Mouse (Mus musculus) lung, embryonic 15.5 days (tissue): ENCODE results near the gene Ddah1. TPM values are rescaled to one million over a fixed set of nuclear protein-coding genes. Genes with fewer than 3 reads are reported as not detected.

Source experiments
- ATAC-seq: fragments of 200-750 bp; cut with Nextera tagmentation; 2 replicates; pipeline ENCODE4 v1.8.0; 2017; ENCODE audit warnings: moderate number of reproducible peaks, borderline replicate concordance; ENCODE audit not compliant: low FRiP score, low TSS enrichment; ENCODE audit errors: extremely low read depth
- H3K27ac ChIP-seq: fragments of 300-500 bp; sonication (generic); 2 replicates; pipeline ENCODE4 v1.5.1; 2015; ENCODE audit warnings: moderate library complexity, mild to moderate bottlenecking, inconsistent platforms
- H3K27me3 ChIP-seq: fragments of 300-500 bp; sonication (generic); 2 replicates; pipeline ENCODE4 v1.6.1; 2015; ENCODE audit warnings: inconsistent platforms
- H3K36me3 ChIP-seq: fragments of 300-500 bp; sonication (generic); 2 replicates; pipeline ENCODE4 v1.6.1; 2015; ENCODE audit warnings: inconsistent platforms
- H3K4me1 ChIP-seq: fragments of 300-500 bp; sonication (generic); 2 replicates; pipeline ENCODE4 v1.6.1; 2015; ENCODE audit warnings: inconsistent platforms
- H3K4me2 ChIP-seq: fragments of 300-500 bp; sonication (generic); 2 replicates; pipeline ENCODE4 v1.6.1; 2015; ENCODE audit warnings: inconsistent platforms, mild to moderate bottlenecking, moderate library complexity
- H3K4me3 ChIP-seq: fragments of 300-500 bp; sonication (generic); 2 replicates; pipeline ENCODE4 v1.5.1; 2015; ENCODE audit warnings: mild to moderate bottlenecking, inconsistent platforms
- H3K9ac ChIP-seq: fragments of 300-500 bp; sonication (generic); 2 replicates; pipeline ENCODE4 v1.6.1; 2015; ENCODE audit warnings: inconsistent platforms
- H3K9me3 ChIP-seq: fragments of 300-500 bp; sonication (generic); 2 replicates; pipeline ENCODE4 v1.6.1; 2016; ENCODE audit warnings: inconsistent platforms
- WGBS: fragments of 180-500 bp; shearing (Covaris S2); methylation state at CpG from one replicate; pipeline ENCODE4 v1.1.7; 2015; 5-methylcytosine and 5-hydroxymethylcytosine counted together
- polyA plus RNA-seq: library from polyadenylated mRNA; unstranded; fragments of >200 nt; fragmentation: Nextera tagmentation; extraction: Ambion mirVana; gene quantifications from 2 replicates; pipeline ENCODE4 v1.2.1, GENCODE M21; 2015

Gene Ddah1
- polyA plus RNA-seq, 1 experiment from 2014 or later, result 27.7 TPM

DNA sequence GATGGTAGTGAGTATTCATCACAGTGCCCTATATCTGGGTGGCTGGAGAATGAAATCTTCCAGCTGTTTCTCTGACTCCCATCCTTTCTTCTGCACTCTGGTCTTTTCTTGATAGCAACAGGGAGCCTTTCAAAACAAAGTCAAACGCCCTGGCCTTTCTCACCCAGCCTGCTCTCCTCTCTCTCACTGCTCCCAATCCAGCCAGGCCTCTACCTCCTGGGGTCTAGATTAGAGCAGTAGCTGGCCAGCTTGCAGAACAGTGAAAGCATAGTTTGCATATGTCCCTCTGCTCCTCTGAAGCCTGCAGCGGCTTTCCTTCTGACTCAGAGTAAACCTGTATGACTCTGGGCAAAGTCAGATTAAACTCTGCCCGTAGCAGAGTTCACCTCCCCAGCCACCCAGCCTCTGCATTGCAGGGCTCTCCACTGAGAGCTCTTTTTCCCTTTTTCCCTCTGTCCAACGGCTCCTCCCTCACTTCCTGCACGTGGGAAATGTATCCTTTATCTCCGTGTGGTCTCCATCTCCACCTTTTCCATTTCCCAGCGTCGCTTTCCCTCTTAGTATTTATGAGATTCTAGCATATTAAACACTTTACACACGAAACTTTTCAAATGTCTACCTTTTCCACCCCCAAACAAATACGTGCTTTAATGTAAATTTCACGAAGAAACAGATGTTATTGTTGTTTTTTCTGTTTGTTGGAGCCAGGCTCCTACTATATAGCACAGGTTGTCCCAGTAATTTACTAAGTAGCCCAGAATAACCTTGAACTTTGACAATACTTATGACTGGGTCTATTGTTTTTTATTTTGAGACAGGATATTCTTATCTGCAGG lies 163.8 kb downstream of the Ddah1 start, which contains the start of gene Bcl10:
Gene Bcl10, plus strand, starts transcription at position 786 of the 836 bp plus-strand sequence.
- ATAC-seq, result no peak
- Histone ChIP-seq H3K4me3 (peak within 1 kb of the TSS; percentile 81), H3K9ac (peak within 1 kb of the TSS; percentile 46), H3K27me3 (no peaks in the 10 kb centered on the region), H3K36me3 (no peaks in the 10 kb centered on the region), H3K4me1 (peaks cover 25% of the 10 kb centered on the region), H3K4me2 (peak within 1 kb of the TSS; percentile 67), H3K9me3 (no peaks in the 10 kb centered on the region), H3K27ac (peak within 1 kb of the TSS; percentile 91)
- WGBS, result 28% methylated on average over 11 of the region's 11 CpGs

DNA sequence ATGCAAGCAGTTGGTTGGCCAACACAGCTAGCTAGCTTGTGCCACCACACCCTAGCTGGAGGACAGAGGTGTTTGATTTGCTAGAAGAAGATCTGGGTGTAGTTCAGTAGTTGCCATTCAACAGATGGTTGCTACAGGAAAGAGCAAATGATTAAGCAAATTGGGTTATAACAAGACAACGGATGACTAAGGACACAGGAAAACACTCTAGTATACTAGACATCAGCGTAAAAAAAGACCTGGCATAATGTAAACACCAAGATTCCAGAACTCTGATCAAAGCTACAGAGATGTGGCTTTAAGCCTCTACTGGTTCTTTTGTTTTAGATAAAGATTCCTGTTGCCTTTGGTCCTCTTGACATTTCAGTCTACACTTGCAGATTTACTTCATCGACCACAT lies 164.5 kb downstream of the Ddah1 start:
- no peak overlapping the region for H3K4me3 ChIP-seq
- peaks cover 2% of the 10 kb centered on the region; the same call in 1 of the 2 replicates for H3K36me3 ChIP-seq
- no peaks in the 10 kb centered on the region for H3K27me3 ChIP-seq
- H3K4me1 ChIP-seq, result peaks cover 25% of the 10 kb centered on the region
- ATAC-seq, result no peak
- H3K4me2 ChIP-seq, result peak overlapping the region; percentile 67; the same call in 1 of the 2 replicates
- peak overlapping the region; percentile 91 for H3K27ac ChIP-seq
- H3K9ac ChIP-seq, result no peak overlapping the region
- no peaks in the 10 kb centered on the region for H3K9me3 ChIP-seq
- 24% methylated on average over 3 of the region's 3 CpGs for WGBS

DNA sequence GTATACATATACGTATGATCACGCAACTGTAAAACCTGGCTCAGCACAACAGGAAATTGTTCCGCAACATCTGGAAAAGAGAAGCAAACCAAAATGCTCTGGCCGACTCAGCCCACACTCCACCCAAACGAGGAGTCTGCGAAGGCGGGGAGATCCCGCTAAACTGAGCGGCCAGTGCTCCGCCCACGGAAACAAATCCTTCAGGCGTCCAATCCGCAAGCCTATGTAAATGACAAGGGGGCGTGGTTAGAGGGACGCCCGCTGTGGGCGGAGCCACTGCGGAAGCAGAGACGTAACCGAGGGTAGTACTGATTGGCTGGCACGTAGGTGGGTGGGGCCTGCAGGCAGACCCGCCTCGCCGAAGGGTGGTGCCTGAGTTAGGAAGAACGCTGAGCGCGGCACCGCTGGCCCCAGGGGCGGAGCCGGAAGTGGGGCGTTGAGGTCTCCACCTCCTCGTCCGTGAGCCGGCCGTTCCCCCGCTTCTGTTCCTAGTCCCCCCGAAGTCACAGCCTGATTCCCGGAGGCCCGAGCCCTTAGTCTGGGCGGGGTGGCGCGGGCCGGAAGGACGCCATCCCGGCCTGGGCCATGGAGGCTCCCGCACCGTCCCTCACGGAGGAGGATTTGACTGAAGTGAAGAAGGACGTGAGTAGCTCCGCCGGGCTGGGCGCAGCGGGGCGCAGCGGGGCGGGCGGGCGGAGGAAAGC lies 165.6 kb downstream of the Ddah1 start:
- Histone ChIP-seq H3K4me2 (peak overlapping the region; percentile 67), H3K9ac (peak overlapping the region; percentile 89), H3K4me3 (peak overlapping the region; percentile 81), H3K4me1 (peaks cover 25% of the 10 kb centered on the region), H3K9me3 (no peaks in the 10 kb centered on the region), H3K27me3 (no peaks in the 10 kb centered on the region), H3K36me3 (peaks cover 4% of the 10 kb centered on the region; the same call in 1 of the 2 replicates), H3K27ac (peak overlapping the region; percentile 96)
- ATAC-seq, result peak; percentile 99
- WGBS, result under 1% methylated on average over 58 of the region's 58 CpGs

DNA sequence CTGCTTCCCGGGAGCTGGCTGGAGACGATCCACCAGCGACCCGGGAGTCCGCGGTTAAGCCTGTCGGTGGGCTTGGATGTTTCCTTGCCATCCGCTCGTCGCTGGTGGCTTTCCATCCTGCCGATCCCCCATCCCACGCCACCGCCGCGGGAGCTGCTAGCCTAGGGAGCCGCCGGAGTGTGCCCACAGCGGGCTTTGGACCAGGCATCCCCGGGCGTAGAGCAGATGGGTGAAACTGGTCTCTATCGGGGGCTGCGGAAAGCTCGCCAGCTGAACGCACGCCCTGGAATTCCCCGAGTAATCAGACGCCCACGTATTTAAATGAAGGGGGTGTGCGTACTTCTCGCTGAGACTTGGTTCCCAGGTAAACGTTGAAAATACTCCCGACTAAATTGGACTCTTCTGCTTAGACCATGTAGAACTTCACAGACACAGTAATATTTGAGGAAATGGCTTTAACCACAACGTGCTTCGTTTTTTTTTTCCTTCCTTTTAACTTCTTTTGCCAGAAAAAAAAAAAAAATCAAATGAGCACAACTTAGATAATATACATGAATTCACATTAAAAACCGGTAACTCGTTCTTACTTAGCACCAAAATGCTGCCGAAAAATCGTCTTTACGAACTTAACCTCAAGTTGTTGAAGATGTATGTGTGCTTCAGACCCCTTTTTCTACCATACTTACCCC lies 166.3 kb downstream of the Ddah1 start:
- peak overlapping the region; percentile 96 for H3K27ac ChIP-seq
- H3K4me3 ChIP-seq, result peak overlapping the region; percentile 81
- 3% methylated on average over 38 of the region's 39 CpGs for WGBS
- H3K9ac ChIP-seq, result peak overlapping the region; percentile 89
- ATAC-seq, result peak; percentile 3; the same call in 1 of the 2 replicates
- H3K4me1 ChIP-seq, result peaks cover 25% of the 10 kb centered on the region
- H3K36me3 ChIP-seq, result peaks cover 4% of the 10 kb centered on the region; the same call in 1 of the 2 replicates
- H3K27me3 ChIP-seq, result no peaks in the 10 kb centered on the region
- H3K9me3 ChIP-seq, result no peaks in the 10 kb centered on the region
- H3K4me2 ChIP-seq, result peak overlapping the region; percentile 65

DNA sequence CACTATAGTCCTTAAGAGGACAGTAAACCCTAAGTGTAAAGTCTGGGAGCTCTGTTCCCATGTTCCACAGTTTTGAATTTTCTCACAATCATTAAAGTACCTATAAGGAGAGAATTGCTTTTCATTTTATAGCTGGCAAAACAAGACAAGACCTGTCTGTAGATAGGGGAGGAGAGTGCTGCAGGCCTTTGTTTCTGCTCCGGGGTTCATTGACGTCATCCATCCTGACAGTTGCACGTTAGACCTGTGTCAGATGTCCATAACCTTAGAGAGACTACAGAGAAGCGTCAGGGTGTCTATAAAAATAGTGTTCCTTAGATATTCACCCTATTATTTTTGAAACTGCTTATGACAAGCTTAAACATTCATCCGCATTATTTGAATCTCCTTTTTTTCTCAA lies 167.0 kb downstream of the Ddah1 start:
- Histone ChIP-seq H3K9me3 (no peaks in the 10 kb centered on the region), H3K4me1 (peaks cover 25% of the 10 kb centered on the region), H3K9ac (peak overlapping the region; percentile 89; the same call in 1 of the 2 replicates), H3K36me3 (peaks cover 6% of the 10 kb centered on the region), H3K27me3 (no peaks in the 10 kb centered on the region), H3K27ac (no peak overlapping the region), H3K4me3 (peak overlapping the region; percentile 81), H3K4me2 (peak overlapping the region; percentile 65)
- no peak for ATAC-seq
- WGBS, result 64% methylated on average over 5 of the region's 5 CpGs

DNA sequence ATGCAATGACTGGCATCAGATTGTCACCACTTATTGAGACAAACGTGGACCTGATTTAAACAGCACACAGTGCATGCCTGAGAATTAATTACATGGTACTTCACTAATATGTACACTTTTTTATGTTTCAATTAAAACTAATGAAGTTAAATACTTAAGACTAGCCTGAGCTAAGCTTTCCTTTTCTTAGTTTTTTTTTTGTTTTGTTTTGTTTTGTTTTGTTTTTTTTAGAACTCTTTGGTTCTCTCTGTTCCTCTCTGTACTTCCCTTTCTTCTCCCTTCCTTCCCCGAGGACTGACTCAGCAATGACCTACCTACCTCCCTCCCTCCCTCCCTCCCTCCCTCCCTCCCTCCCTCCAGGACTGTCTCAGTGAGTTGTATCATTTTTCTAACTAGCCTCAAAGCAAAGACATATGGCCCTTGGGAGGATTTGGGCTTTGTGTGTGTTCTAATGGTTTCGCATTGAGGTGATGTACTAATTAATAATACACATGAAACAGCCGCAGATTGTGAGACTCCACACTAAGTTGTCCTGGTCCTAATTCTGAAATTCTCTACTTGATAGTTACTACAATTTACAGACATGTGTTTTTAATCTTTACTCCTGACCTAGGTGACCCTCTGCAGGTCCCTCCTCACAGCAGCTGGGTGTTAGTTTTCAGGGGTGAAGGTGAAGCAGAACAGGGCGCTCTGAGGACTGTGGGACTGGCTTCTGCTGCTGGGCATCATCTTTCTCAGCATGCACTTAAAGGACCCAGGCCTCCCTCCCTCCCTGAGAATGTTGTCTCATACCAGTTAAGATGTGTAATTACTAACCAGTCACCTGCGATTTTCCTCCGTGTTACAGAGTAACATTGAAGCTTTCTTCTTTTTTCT lies 171.3 kb downstream of the Ddah1 start:
- no peaks in the 10 kb centered on the region for H3K27me3 ChIP-seq
- H3K36me3 ChIP-seq, result peaks cover 37% of the 10 kb centered on the region
- H3K9ac ChIP-seq, result no peak overlapping the region
- no peaks in the 10 kb centered on the region for H3K9me3 ChIP-seq
- H3K4me1 ChIP-seq, result peaks cover 10% of the 10 kb centered on the region
- H3K4me2 ChIP-seq, result no peak overlapping the region
- 71% methylated on average over 7 of the region's 7 CpGs for WGBS
- H3K4me3 ChIP-seq, result no peak overlapping the region
- H3K27ac ChIP-seq, result no peak overlapping the region
- no peak for ATAC-seq

DNA sequence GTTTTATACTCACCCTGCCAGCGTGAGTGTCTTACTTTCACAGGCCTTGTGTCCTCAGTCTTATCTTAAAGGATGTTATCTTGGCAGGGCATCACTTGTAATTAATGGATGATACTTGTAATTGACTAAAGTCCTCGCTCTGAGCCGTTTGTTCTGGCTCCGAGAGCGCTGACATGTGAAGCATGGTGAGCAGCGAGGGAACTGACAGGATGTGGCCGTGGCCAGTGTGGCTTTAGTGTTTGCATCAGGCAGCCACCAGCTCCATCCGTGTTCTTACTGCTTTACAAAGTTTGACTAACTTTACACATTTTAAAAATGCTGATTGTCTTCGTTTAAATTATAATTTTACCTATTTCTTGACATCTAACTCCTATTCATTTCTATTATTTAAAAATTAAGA lies 175.4 kb downstream of the Ddah1 start:
- Histone ChIP-seq H3K36me3 (peaks cover 33% of the 10 kb centered on the region), H3K27ac (no peak overlapping the region)

DNA sequence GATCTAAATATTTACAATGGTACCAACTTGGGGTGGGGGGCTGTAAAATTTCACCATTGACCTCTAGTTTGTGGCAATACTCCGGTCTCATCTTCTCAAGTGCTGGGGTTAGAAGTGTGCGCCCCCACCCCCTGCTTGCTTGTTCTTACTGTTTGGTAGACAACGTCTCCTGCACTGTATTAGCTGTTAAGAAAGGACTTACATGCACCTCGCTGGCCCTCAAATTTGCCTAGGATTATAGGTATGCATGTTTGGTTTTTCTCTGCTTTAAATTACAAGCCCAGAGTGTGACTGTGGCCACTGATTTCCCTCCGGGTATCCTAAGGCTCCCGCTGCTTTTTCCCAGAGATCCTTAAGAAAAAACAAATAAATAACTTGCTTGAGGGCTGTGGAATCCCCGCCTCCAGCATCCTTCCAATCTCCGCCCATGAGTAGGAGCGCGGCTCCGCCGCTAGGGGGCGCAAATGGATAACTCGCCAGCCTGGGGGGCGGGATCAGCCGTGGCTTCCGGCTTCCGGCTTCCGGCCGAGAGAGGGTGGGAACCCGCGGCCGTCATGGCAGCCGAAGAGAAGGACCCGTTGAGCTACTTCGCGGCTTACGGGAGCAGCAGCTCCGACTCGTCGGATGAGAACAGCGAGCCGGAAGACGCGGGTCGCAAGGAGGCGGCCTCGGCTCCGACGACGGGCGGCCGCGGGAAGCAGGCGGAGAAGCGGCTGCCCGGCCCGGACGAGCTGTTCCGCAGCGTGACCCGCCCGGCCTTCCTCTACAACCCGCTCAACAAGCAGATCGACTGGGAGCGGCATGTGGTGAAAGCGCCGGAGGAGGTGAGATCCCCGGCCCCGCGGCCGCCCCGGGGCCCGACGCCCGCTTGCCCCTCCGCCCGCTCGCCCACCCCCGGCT lies 179.3 kb downstream of the Ddah1 start, which contains the start of gene 2410004B18Rik:
Gene 2410004B18Rik, plus strand, starts transcription at position 510 of the 900 bp plus-strand sequence.
- Histone ChIP-seq H3K4me3 (peak within 1 kb of the TSS; percentile 81), H3K4me1 (peaks cover 23% of the 10 kb centered on the region), H3K27ac (peak within 1 kb of the TSS; percentile 60), H3K36me3 (peaks cover 24% of the 10 kb centered on the region), H3K9ac (peak within 1 kb of the TSS; percentile 85), H3K27me3 (no peaks in the 10 kb centered on the region), H3K9me3 (no peaks in the 10 kb centered on the region), H3K4me2 (peak within 1 kb of the TSS; percentile 82)
- under 1% methylated on average over 66 of the region's 70 CpGs for WGBS
- ATAC-seq, result peak; percentile 94

More for the DNA sequence above, 175.4 kb downstream of the Ddah1 start:
- 44% methylated on average over 9 of the region's 9 CpGs for WGBS
- ATAC-seq, result no peak
- Histone ChIP-seq H3K9ac (no peak overlapping the region), H3K27me3 (no peaks in the 10 kb centered on the region), H3K4me1 (peaks cover 9% of the 10 kb centered on the region), H3K9me3 (no peaks in the 10 kb centered on the region), H3K4me3 (no peak overlapping the region), H3K4me2 (no peak overlapping the region)

DNA sequence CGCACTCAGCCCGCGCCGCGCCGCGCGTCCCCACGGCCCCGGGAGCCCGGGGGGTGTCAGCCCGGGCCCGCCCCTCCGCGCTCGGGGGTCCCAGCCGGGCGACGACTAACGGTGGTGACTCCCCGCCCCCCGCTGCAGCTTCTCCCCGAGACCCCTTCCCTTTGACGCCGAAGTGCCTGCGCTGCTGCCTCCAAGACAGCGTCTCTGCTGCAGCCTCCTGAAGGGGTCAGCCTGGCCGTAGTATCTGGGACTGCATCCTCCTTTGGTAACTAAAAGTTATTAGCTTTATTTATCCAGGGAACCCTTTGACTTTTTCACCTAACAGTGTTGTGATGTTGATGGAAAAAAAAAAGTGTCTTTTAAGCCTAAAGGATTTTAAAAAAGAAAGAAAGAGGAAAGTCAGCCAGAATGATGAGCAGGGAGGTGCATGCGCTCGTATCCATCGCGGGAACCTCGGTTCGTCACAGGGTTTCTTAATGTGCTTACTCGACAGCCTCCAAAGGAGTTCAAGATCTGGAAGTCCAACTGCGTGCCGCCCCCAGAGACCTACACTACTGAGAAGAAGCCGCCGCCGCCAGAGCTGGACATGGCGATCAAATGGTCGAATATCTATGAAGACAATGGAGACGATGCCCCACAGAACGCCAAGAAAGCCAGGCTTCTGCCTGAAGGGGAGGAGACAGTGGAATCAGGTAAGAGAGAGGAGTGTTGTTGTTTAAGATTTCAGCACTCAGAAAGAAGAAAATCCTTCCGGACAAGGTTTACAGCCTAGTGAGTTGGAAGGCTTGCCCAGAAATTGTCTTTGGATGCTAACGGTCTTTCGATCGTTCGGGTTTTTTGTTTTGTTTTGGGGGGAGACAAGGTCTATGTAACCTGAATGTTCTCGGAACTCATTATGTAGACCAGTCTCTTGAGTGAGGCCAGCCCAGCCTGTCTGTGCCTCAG lies 180.2 kb downstream of the Ddah1 start:
- 20% methylated on average over 39 of the region's 50 CpGs for WGBS
- peaks cover 23% of the 10 kb centered on the region for H3K4me1 ChIP-seq
- H3K27ac ChIP-seq, result no peak overlapping the region
- H3K36me3 ChIP-seq, result peaks cover 23% of the 10 kb centered on the region
- peak overlapping the region; percentile 82 for H3K4me2 ChIP-seq
- H3K4me3 ChIP-seq, result peak overlapping the region; percentile 81
- H3K27me3 ChIP-seq, result no peaks in the 10 kb centered on the region
- peak; percentile 16; the same call in 1 of the 2 replicates for ATAC-seq
- no peaks in the 10 kb centered on the region for H3K9me3 ChIP-seq
- peak overlapping the region; percentile 85 for H3K9ac ChIP-seq
